Mouse (Mus musculus) midbrain, postnatal 0 days (tissue): ENCODE results near the gene Sema4c. TPM values are rescaled to one million over a fixed set of nuclear protein-coding genes. Genes with fewer than 3 reads are reported as not detected.

Experiments used
- ATAC-seq: fragments of 200-750 bp; cut with Nextera tagmentation; 2 replicates; pipeline ENCODE4 v1.8.0; 2017; ENCODE audit warnings: moderate number of reproducible peaks, mild to moderate bottlenecking, moderate TSS enrichment, moderate library complexity; ENCODE audit not compliant: low FRiP score
- DNase-seq: peaks from one replicate; pipeline ENCODE4 v3.0.0-alpha.2; 2015; ENCODE audit warnings: low spot score
- H3K27ac ChIP-seq: fragments of 300-500 bp; sonication (generic); 2 replicates; pipeline ENCODE4 v1.5.1; 2014; ENCODE audit warnings: low read depth, mild to moderate bottlenecking, low read length, mixed read lengths
- H3K27me3 ChIP-seq: fragments of 300-500 bp; sonication (generic); 2 replicates; pipeline ENCODE4 v1.6.1; 2014; ENCODE audit warnings: low read length, control low read depth, mixed read lengths; ENCODE audit not compliant: insufficient read depth
- H3K36me3 ChIP-seq: fragments of 300-500 bp; sonication (generic); 2 replicates; pipeline ENCODE4 v1.6.1; 2014; ENCODE audit warnings: low read length, control low read depth, mixed read lengths; ENCODE audit not compliant: insufficient read depth
- H3K4me1 ChIP-seq: fragments of 300-500 bp; sonication (generic); 2 replicates; pipeline ENCODE4 v1.6.1; 2014; ENCODE audit warnings: mild to moderate bottlenecking, control low read depth, antibody characterized with exemption, low read length, mixed read lengths; ENCODE audit not compliant: insufficient read depth
- H3K4me2 ChIP-seq: fragments of 300-500 bp; sonication (generic); 2 replicates; pipeline ENCODE4 v1.6.1; 2014; ENCODE audit warnings: low read depth, mild to moderate bottlenecking, low read length, mixed read lengths; ENCODE audit not compliant: poor library complexity, severe bottlenecking
- H3K4me3 ChIP-seq: fragments of 300-500 bp; sonication (generic); 2 replicates; pipeline ENCODE4 v1.5.1; 2014; ENCODE audit warnings: low read depth, mild to moderate bottlenecking, low read length, moderate library complexity
- H3K9ac ChIP-seq: fragments of 300-500 bp; sonication (generic); replicated peaks from 2 replicates; pipeline ENCODE4 v1.6.1; 2014; ENCODE audit warnings: mild to moderate bottlenecking, low read length, moderate library complexity, mixed read lengths; ENCODE audit not compliant: poor library complexity, severe bottlenecking
- H3K9me3 ChIP-seq: fragments of 300-500 bp; sonication (generic); 2 replicates; pipeline ENCODE4 v1.6.1; 2016; ENCODE audit warnings: low read length, control low read depth
- CTCF ChIP-seq: IDR thresholded peaks from 2 replicates; pipeline ENCODE4 v1.5.1; 2016; ENCODE audit warnings: antibody characterized with exemption, mild to moderate bottlenecking
- WGBS: fragments of 180-500 bp; shearing (Covaris S2); extraction: QIAGEN DNeasy Blood & Tissue Kit; methylation state at CpG from one replicate; pipeline ENCODE4 v1.1.7; 2014; 5-methylcytosine and 5-hydroxymethylcytosine counted together
- polyA plus RNA-seq: library from polyadenylated mRNA; unstranded; fragments of >200 nt; fragmentation: Nextera tagmentation; extraction: Ambion mirVana; gene quantifications from 2 replicates; pipeline ENCODE4 v1.2.1, GENCODE M21; 2015
- total RNA-seq: library from RNA; depleted of rRNA; stranded (reverse); fragments of >200 nt; gene quantifications from 2 replicates; pipeline ENCODE4 v1.2.3, GENCODE M21; 2014

Gene Sema4c
- total and polyA plus RNA-seq, 2 experiments from 2014 or later, result 18.0 to 30.0 TPM

DNA sequence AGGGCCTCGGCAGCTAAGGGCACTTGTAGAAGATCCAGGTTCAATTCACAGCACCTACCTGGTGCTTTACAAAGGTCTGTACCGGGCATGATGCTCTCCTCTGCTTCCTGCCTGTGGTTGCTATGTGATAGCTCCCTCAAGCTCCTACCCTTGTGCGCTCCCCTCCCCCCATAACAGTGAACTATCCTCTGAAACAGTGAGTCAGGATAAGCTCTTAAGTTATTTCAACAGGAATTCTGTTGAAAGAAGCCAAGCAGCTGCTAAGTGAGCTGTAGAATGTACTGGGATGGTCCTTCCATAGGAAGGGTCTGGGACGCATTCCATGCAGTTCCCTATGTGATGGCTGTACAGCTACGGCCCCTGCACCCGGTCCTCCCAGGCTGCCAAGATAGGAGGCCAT, 24.6 kb downstream of the Sema4c start:
- no peaks in the 10 kb centered on the region for H3K27me3 ChIP-seq
- no peak for ATAC-seq
- 88% methylated on average over 6 of the region's 6 CpGs for WGBS

DNA sequence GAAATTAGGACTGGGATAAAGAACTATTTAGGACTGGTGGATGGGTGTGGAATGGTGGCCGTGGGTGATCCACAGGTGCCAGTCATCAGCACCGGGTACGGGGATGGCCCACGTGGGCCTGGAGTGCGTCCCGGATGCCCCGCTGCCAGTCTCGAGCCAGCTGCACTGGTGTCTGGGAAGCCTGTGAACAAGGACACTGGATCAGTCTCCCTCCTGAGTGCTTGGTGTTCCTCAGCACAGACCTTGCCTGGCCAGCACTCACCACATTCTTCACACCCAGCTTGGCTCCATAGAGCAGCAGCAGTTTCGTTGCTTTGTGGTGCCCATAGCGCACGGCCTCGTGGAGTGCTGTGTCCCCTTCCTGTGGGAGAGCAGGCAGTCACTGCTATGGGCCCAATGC, 26.7 kb downstream of the Sema4c start:
- Histone ChIP-seq H3K4me2 (no peak overlapping the region), H3K27me3 (no peaks in the 10 kb centered on the region), H3K36me3 (peaks cover 3% of the 10 kb centered on the region; the same call in 1 of the 2 replicates), H3K4me3 (no peak overlapping the region), H3K4me1 (no peaks in the 10 kb centered on the region), H3K9ac (no peak overlapping the region), H3K27ac (no peak overlapping the region), H3K9me3 (no peaks in the 10 kb centered on the region)
- 90% methylated on average over 12 of the region's 12 CpGs for WGBS
- no peak for TF ChIP-seq CTCF
- DNase-seq (no peak), ATAC-seq (no peak)

More for the DNA sequence above, 24.6 kb downstream of the Sema4c start:
- no peak overlapping the region for H3K27ac ChIP-seq
- DNase-seq, result no peak
- no peaks in the 10 kb centered on the region for H3K9me3 ChIP-seq
- no peak overlapping the region for H3K4me2 ChIP-seq
- no peaks in the 10 kb centered on the region for H3K4me1 ChIP-seq
- no peak for TF ChIP-seq CTCF
- H3K9ac ChIP-seq, result no peak overlapping the region
- no peak overlapping the region for H3K4me3 ChIP-seq
- peaks cover 9% of the 10 kb centered on the region for H3K36me3 ChIP-seq

DNA sequence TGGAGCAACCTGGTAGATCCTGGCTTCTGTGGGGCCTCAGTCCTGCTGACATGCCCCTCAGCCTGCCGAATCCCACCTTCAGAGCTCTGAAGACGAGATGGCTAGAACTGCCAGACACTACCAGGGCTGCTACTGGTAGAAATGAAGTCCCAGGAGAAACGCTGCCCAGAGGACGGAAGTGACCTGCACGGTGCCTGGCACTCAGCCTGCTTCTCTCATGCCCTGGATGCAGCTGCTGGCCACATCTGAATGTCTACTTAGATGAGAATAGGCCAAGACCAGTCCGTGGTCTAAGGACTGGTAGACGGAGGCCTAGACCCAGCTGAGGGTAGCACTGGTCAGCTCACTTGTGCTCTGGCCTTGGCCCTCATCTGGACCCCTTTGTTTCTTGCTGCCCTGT, 27.2 kb downstream of the Sema4c start:
- Histone ChIP-seq H3K4me2 (no peak overlapping the region), H3K27ac (no peak overlapping the region), H3K9me3 (no peaks in the 10 kb centered on the region), H3K4me3 (no peak overlapping the region), H3K9ac (no peak overlapping the region), H3K4me1 (no peaks in the 10 kb centered on the region), H3K36me3 (peaks cover 4% of the 10 kb centered on the region), H3K27me3 (no peaks in the 10 kb centered on the region)
- ATAC-seq (no peak), DNase-seq (no peak)
- TF ChIP-seq CTCF, result no peak
- WGBS, result 91% methylated on average over 7 of the region's 7 CpGs

DNA sequence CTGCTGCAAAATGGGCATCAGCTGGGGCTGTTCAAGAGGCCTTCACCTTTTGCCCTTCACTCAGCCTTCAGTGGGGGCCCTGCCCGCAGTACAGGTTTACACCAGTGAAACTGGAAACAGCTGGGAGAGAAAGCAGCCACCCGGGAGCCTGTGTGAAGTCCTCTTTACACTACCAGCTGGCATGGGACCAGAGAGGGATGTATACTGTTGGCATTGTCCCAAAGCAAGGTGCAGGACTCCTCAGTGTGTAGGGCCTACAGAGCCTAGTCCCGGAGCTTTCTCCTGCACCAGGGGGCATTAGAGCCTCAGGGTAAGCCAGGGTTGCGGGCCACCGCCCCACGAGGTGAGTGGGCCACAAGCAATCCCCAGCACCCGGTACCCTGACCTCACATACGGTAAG, 27.7 kb downstream of the Sema4c start:
- DNase-seq (no peak), ATAC-seq (no peak)
- TF ChIP-seq CTCF, result no peak
- 71% methylated on average over 8 of the region's 8 CpGs for WGBS
- H3K4me2 ChIP-seq, result no peak overlapping the region
- H3K4me1 ChIP-seq, result no peaks in the 10 kb centered on the region
- no peaks in the 10 kb centered on the region for H3K27me3 ChIP-seq
- H3K4me3 ChIP-seq, result no peak overlapping the region
- H3K36me3 ChIP-seq, result peaks cover 9% of the 10 kb centered on the region
- H3K9me3 ChIP-seq, result no peaks in the 10 kb centered on the region
- H3K9ac ChIP-seq, result no peak overlapping the region
- H3K27ac ChIP-seq, result no peak overlapping the region

DNA sequence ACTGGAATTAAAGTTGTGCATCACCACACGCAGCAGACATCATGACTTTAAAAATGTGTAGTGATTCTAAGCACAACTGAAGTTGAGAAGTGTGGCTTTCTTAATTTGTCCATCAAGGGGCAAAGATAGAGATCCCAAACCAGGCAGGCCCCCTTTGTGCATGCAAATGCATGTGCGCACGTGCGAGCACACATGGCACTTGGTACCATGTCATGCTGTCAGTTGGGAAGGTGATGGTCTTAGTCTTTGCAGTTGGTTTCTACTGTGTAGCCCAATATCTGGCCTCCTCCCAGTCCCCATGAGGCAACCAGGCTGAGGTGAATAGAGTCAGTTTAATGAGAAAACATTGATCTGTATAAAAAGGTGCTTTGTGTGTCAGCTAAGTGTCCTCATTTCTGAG, 28.3 kb downstream of the Sema4c start:
- DNase-seq (no peak), ATAC-seq (no peak)
- H3K4me1 ChIP-seq, result no peaks in the 10 kb centered on the region
- no peak overlapping the region for H3K4me2 ChIP-seq
- H3K27me3 ChIP-seq, result no peaks in the 10 kb centered on the region
- H3K9ac ChIP-seq, result no peak overlapping the region
- no peak overlapping the region for H3K27ac ChIP-seq
- no peak for TF ChIP-seq CTCF
- no peaks in the 10 kb centered on the region for H3K9me3 ChIP-seq
- no peak overlapping the region for H3K4me3 ChIP-seq
- peaks cover 15% of the 10 kb centered on the region for H3K36me3 ChIP-seq
- WGBS, result 90% methylated on average over 4 of the region's 4 CpGs

DNA sequence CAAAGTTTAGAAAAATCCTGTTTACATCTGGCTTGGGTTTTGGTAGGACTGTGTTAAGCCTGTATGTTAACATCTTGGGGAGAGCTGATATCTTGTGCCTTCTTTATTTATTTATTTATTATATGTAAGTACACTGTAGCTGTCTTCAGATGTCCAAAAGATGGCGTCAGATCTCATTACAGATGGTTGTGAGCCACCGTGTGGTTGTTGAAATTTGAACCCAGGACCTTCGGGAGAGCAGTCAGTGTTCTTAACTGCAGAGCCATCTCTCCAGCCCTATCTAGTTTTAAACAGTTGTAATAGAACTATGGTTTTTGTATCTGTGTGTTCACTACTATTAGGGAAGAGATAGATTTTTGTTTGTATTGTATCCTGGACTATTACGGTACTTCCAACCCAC, 28.9 kb downstream of the Sema4c start:
- Histone ChIP-seq H3K4me2 (no peak overlapping the region), H3K27me3 (no peaks in the 10 kb centered on the region), H3K36me3 (peaks cover 21% of the 10 kb centered on the region), H3K9ac (no peak overlapping the region), H3K27ac (no peak overlapping the region), H3K9me3 (no peaks in the 10 kb centered on the region), H3K4me3 (no peak overlapping the region), H3K4me1 (no peaks in the 10 kb centered on the region)
- 95% methylated on average over 4 of the region's 4 CpGs for WGBS
- TF ChIP-seq CTCF, result no peak
- no peak for ATAC-seq
- DNase-seq, result no peak

DNA sequence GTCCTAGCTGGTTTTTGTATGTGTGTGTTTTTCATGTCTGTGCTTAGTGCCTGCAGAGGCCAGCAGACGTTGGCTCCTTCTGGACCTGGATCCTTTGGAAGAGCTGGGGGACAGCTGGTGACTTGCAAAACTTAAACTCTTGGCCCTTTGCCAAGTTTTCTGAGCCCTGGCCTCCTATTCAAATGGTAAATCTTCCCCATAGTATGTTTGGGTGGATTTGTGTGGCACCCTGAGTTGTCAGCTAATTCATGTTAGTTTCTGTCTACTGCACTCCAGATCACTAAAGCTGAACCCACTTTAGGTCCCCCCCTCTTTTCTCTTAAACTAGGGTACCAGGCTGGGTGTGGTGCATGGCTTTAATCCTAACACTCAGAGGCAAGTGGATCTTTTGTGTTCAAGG, 29.8 kb downstream of the Sema4c start:
- no peak overlapping the region for H3K4me2 ChIP-seq
- no peak overlapping the region for H3K4me3 ChIP-seq
- H3K4me1 ChIP-seq, result no peaks in the 10 kb centered on the region
- H3K36me3 ChIP-seq, result peaks cover 30% of the 10 kb centered on the region
- H3K27me3 ChIP-seq, result no peaks in the 10 kb centered on the region
- no peak for ATAC-seq
- no peaks in the 10 kb centered on the region for H3K9me3 ChIP-seq
- no peak for TF ChIP-seq CTCF
- no peak overlapping the region for H3K9ac ChIP-seq
- DNase-seq, result peak; percentile 79
- WGBS, result 12% methylated on average over 1 of the region's 1 CpGs
- H3K27ac ChIP-seq, result no peak overlapping the region
